Mouse (Mus musculus) limb, embryonic 14.5 days (tissue): ENCODE measurements at regions not wholly inside any gene's neighbourhood (a gene's known extent, or its start where the extent isn't known, plus 50 kb on each side); places are given as distances from the start of the nearest gene placed in this dataset.

Source experiments
- ATAC-seq: fragments of 200-750 bp; cut with Nextera tagmentation; 2 replicates; pipeline ENCODE4 v1.8.0; 2017; ENCODE audit warnings: low read depth, moderate number of reproducible peaks, moderate TSS enrichment; ENCODE audit not compliant: low FRiP score
- DNase-seq: peaks from one replicate; pipeline ENCODE4 v3.0.0-alpha.2; 2015; ENCODE audit warnings: low spot score
- H3K27ac ChIP-seq: fragments of 300-500 bp; sonication (generic); replicated peaks from 2 replicates; pipeline ENCODE4 v1.5.1; 2014; ENCODE audit warnings: low read depth, mild to moderate bottlenecking, low read length, moderate library complexity, mixed read lengths
- H3K27me3 ChIP-seq: fragments of 300-500 bp; sonication (generic); 2 replicates; pipeline ENCODE4 v1.6.1; 2014; ENCODE audit warnings: low read length, mixed read lengths; ENCODE audit not compliant: control insufficient read depth, insufficient read depth
- H3K36me3 ChIP-seq: fragments of 300-500 bp; sonication (generic); 2 replicates; pipeline ENCODE4 v1.6.1; 2014; ENCODE audit warnings: mild to moderate bottlenecking, low read length, moderate library complexity, mixed read lengths; ENCODE audit not compliant: control insufficient read depth, insufficient read depth
- H3K4me1 ChIP-seq: fragments of 300-500 bp; sonication (generic); 2 replicates; pipeline ENCODE4 v1.6.1; 2014; ENCODE audit warnings: antibody characterized with exemption, low read length, mixed read lengths; ENCODE audit not compliant: control insufficient read depth, insufficient read depth
- H3K4me2 ChIP-seq: fragments of 300-500 bp; sonication (generic); replicated peaks from 2 replicates; pipeline ENCODE4 v1.6.1; 2014; ENCODE audit warnings: low read depth, mild to moderate bottlenecking, low read length, moderate library complexity; ENCODE audit not compliant: severe bottlenecking
- H3K4me3 ChIP-seq: fragments of 300-500 bp; sonication (generic); replicated peaks from 2 replicates; pipeline ENCODE4 v1.5.1; 2014; ENCODE audit warnings: low read length
- H3K9ac ChIP-seq: fragments of 300-500 bp; sonication (generic); 2 replicates; pipeline ENCODE4 v1.6.1; 2014; ENCODE audit warnings: mild to moderate bottlenecking, low read depth, low read length, moderate library complexity; ENCODE audit not compliant: severe bottlenecking
- H3K9me3 ChIP-seq: fragments of 300-500 bp; sonication (generic); 2 replicates; pipeline ENCODE4 v1.6.1; 2016; ENCODE audit warnings: low read length; ENCODE audit not compliant: control insufficient read depth
- POLR2A ChIP-seq: fragments of 200-500 bp; IDR thresholded peaks from 2 replicates; pipeline ENCODE4 v1.8.0; 2012; ENCODE audit warnings: inconsistent platforms, mild to moderate bottlenecking, moderate library complexity, borderline replicate concordance; ENCODE audit not compliant: insufficient read depth, insufficient read length; ENCODE audit errors: extremely low read depth
- WGBS: fragments of 180-500 bp; shearing (Covaris S2); extraction: QIAGEN DNeasy Blood & Tissue Kit; methylation state at CpG from one replicate; pipeline ENCODE4 v1.1.7; 2014; 5-methylcytosine and 5-hydroxymethylcytosine counted together

DNA sequence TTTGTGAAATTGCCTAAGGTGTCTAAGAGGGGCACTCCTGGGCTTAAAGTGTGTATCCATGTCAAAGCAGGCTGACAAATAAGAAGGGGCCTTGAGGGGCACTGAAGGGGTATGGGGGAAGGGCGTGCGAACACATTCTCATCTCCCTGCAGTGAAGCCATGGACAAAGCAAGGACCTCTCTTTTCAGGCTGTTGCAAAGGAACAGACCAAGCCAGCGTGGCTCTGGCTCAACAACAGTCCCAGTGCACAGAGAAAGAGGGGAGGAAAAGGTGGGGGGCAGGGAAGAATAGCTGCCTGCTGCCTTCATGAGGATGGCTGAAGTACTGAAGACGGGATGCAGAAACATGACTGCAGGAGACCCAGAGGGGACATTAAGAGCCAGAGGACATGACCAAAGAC is 184.9 kb upstream of the Rbms3 start:
- Histone ChIP-seq H3K4me3 (no peak overlapping the region), H3K4me2 (no peak overlapping the region), H3K36me3 (no peaks in the 10 kb centered on the region), H3K9ac (no peak overlapping the region), H3K9me3 (no peaks in the 10 kb centered on the region), H3K27ac (no peak overlapping the region), H3K27me3 (no peaks in the 10 kb centered on the region), H3K4me1 (no peaks in the 10 kb centered on the region; the same call in 1 of the 2 replicates)
- no peak for DNase-seq
- no peak for ATAC-seq
- TF ChIP-seq POLR2A = no peak
- 56% methylated on average over 4 of the region's 4 CpGs for WGBS

DNA sequence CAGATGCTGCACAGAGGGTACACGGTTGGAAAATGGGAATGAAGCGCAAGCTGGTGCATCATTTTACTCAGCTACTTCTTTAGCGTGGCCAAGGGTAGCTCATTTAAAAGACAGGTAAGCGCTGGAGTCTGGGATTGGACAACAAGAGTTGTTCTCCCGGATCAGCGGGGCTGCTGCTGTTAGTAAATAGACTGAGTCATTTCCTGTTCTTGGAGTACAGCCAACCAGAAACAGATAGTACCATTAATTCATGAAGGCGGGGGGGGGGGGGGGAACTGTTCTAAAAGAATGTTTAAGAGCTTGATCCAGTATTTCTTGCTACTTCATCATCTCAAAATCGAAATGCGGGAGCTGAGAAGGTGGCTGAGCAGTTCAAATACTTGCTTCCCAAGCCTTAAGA is 183.5 kb upstream of the Rbms3 start:
- Histone ChIP-seq H3K4me3 (no peak overlapping the region), H3K27ac (no peak overlapping the region), H3K36me3 (no peaks in the 10 kb centered on the region), H3K4me1 (no peaks in the 10 kb centered on the region; the same call in 1 of the 2 replicates), H3K9me3 (no peaks in the 10 kb centered on the region), H3K4me2 (no peak overlapping the region), H3K27me3 (no peaks in the 10 kb centered on the region), H3K9ac (no peak overlapping the region)
- ATAC-seq (no peak), DNase-seq (no peak)
- 73% methylated on average over 9 of the region's 9 CpGs for WGBS
- TF ChIP-seq POLR2A = no peak

DNA sequence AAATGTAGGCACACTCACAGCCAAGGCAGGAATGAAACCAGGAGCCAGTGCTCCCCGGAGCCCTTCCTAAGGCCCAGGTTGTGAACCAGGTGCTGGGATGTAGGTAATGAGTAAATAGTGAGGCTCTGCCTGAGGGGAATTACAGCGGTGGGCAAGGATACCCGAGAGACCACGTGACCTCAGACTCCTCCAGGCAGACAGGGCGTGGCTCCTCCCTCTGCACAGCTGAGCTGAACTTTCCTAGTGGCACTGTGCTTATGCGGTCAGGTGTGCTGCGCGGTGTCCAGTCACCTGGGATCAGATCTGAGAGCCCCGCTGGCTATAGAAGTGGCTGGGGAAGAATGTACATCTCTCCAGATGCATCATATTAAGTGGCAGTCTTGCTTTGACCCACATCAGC is 176.1 kb upstream of the Rbms3 start:
- Histone ChIP-seq H3K36me3 (no peaks in the 10 kb centered on the region), H3K27ac (no peak overlapping the region), H3K4me1 (no peaks in the 10 kb centered on the region), H3K4me3 (no peak overlapping the region), H3K4me2 (no peak overlapping the region), H3K9ac (no peak overlapping the region), H3K27me3 (no peaks in the 10 kb centered on the region), H3K9me3 (no peaks in the 10 kb centered on the region)
- 72% methylated on average over 9 of the region's 9 CpGs for WGBS
- DNase-seq = no peak
- ATAC-seq = no peak
- no peak for TF ChIP-seq POLR2A

DNA sequence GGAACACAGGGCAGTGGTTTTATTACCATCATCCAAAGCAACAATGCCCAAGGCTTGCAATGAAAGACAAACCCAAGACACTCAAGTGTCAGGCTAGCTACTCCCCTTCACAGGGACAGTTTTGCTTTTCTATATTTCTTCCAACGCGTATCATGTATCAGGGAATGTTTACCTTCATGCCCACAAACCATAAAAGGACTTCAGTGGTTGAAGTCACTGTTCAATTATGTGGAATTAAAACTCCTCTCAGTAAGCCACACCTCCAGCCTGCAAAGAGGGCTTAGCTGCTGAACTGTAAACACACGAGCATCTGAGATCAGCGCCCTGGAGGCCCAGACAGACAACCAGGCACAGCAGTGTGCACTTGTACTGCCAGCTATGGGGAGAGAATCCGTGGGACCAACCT is 154.5 kb upstream of the Rbms3 start:
- H3K9me3 ChIP-seq = no peaks in the 10 kb centered on the region
- H3K4me1 ChIP-seq = no peaks in the 10 kb centered on the region
- DNase-seq = no peak
- H3K27me3 ChIP-seq = no peaks in the 10 kb centered on the region
- WGBS = 67% methylated on average over 5 of the region's 5 CpGs
- H3K27ac ChIP-seq = no peak overlapping the region
- H3K4me2 ChIP-seq = no peak overlapping the region
- no peak overlapping the region for H3K4me3 ChIP-seq
- TF ChIP-seq POLR2A = no peak
- ATAC-seq = no peak
- no peaks in the 10 kb centered on the region for H3K36me3 ChIP-seq
- H3K9ac ChIP-seq = no peak overlapping the region

DNA sequence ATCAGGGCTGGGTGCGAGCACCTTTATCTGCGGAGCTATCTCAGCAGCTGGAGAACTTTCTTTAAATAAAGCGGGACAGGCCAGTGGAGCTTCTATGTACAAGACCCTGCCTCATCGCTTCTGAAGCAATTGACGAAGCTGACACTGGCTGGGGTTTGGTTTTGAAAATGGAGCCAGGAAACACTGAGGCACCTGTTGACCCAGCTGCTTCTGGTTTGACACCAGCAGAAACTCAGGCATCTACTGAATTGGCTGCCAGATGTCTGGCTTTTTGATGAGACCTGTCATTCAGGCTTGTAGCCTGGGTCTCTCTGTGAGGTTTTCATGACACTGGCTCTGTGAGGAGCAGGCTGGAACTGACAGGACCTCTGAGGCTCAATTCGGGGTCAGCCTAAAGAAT is 124.9 kb upstream of the Rbms3 start:
- no peak overlapping the region for H3K27ac ChIP-seq
- no peaks in the 10 kb centered on the region for H3K27me3 ChIP-seq
- ATAC-seq (no peak), DNase-seq (no peak)
- no peaks in the 10 kb centered on the region for H3K36me3 ChIP-seq
- H3K4me3 ChIP-seq = no peak overlapping the region
- 78% methylated on average over 6 of the region's 6 CpGs for WGBS
- no peaks in the 10 kb centered on the region for H3K9me3 ChIP-seq
- no peak overlapping the region for H3K9ac ChIP-seq
- 0 out of 2 replicates have a peak, but pooled peaks cover 2% of the 10 kb centered on the region for H3K4me1 ChIP-seq
- TF ChIP-seq POLR2A = no peak
- no peak overlapping the region for H3K4me2 ChIP-seq

DNA sequence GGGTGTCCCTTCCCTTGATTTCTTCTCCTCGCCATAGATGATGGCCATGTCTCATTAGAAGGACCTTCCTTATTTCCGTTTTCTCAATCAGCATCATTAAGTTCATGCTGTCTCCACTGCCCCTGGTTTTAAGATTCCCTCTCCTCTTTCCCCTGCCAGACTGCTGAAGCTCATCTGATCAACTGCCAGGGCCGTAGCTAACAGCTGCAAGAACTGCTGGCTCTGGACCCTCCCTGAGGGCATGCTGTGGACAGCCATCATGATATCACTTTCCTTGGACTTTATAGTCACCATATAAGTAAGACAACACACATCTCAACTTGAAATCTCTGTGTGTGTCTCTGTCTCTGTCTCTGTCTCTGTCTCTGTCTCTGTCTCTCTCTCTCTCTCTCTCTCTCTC is 123.8 kb upstream of the Rbms3 start:
- ATAC-seq (peak; percentile 44; the same call in 1 of the 2 replicates), DNase-seq (no peak)
- WGBS = 64% methylated on average over 3 of the region's 3 CpGs
- H3K9me3 ChIP-seq = no peaks in the 10 kb centered on the region
- TF ChIP-seq POLR2A = no peak
- H3K27ac ChIP-seq = no peak overlapping the region
- H3K27me3 ChIP-seq = no peaks in the 10 kb centered on the region
- H3K4me3 ChIP-seq = no peak overlapping the region
- no peaks in the 10 kb centered on the region for H3K36me3 ChIP-seq
- H3K4me2 ChIP-seq = no peak overlapping the region
- H3K9ac ChIP-seq = no peak overlapping the region
- H3K4me1 ChIP-seq = no peaks in the 10 kb centered on the region
